Mouse (Mus musculus): Measurements from ENCODE around the gene Smyd1.

GRCm38 (mm10) chr6:71260051-71260640 lies 61.9 kb downstream of the Smyd1 start:
- TF ChIP-seq POLR2A (IDR thresholded peaks at IDR 0.05; ENCODE audit: insufficient read depth, low read depth, low read length) (no peak), CTCF (IDR thresholded peaks at IDR 0.05) (no peak), EP300 (IDR thresholded peaks at IDR 0.05; ENCODE audit: insufficient read depth, low read depth, low read length) (no peak)
